Mouse (Mus musculus) thymus, adult 2 months (tissue): ENCODE data around the gene Scin.

Source experiments
- CTCF ChIP-seq: fragments of 200-500 bp; IDR thresholded peaks from 2 replicates; pipeline ENCODE4 v1.5.1; 2012; ENCODE audit warnings: mild to moderate bottlenecking, control low read depth, low read length, moderate library complexity, borderline replicate concordance; ENCODE audit not compliant: control insufficient read depth, poor library complexity, insufficient read depth; ENCODE audit errors: extremely low read depth
- POLR2A ChIP-seq: fragments of 200-500 bp; IDR thresholded peaks from 2 replicates; pipeline ENCODE4 v1.6.1; 2012; ENCODE audit warnings: mild to moderate bottlenecking, low read length, control low read depth, moderate library complexity; ENCODE audit not compliant: control insufficient read depth, poor library complexity, insufficient read depth; ENCODE audit errors: extremely low read depth

DNA sequence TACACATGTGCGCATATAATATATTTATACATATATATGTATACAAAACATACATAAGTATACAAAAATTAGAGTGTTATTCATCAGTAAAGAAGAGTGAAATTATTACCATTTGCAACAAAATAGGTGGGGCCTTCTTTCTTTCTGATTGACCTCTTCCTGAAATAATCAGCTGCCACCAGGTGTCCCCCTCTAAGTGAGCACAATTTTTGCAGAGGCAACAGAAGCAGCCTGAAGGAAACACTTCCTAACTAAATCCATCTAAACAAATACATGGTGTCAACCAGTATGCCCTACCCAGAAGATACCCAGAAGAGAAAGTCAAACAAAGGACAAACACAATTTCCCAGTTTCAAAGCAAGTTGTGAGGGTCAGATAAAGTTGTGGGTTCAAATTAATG, 35.6 kb upstream of the Scin start:
- no peak for TF ChIP-seq CTCF
- no peak for TF ChIP-seq POLR2A
